Mouse (Mus musculus) kidney, embryonic 15.5 days (tissue): ENCODE data around the gene Zfp111. TPM values are rescaled to one million over a fixed set of nuclear protein-coding genes. Genes with fewer than 3 reads are reported as not detected.
A peak's percentile ranks its signal among the peaks of the same experiment; 100 is the strongest.

ENCODE experiments used
- ATAC-seq: fragments of 200-750 bp; cut with Nextera tagmentation; replicated peaks from 2 replicates; pipeline ENCODE4 v1.8.0; 2017; ENCODE audit warnings: moderate TSS enrichment; ENCODE audit not compliant: low FRiP score
- H3K27ac ChIP-seq: fragments of 300-500 bp; sonication (generic); 2 replicates; pipeline ENCODE4 v1.5.1; 2015; ENCODE audit warnings: mild to moderate bottlenecking, inconsistent platforms
- H3K27me3 ChIP-seq: fragments of 300-500 bp; sonication (generic); 2 replicates; pipeline ENCODE4 v1.6.1; 2015; ENCODE audit warnings: inconsistent platforms
- H3K36me3 ChIP-seq: fragments of 300-500 bp; sonication (generic); 2 replicates; pipeline ENCODE4 v1.6.1; 2015; ENCODE audit warnings: inconsistent platforms
- H3K4me1 ChIP-seq: fragments of 300-500 bp; sonication (generic); 2 replicates; pipeline ENCODE4 v1.6.1; 2015; ENCODE audit warnings: inconsistent platforms
- H3K4me2 ChIP-seq: fragments of 300-500 bp; sonication (generic); 2 replicates; pipeline ENCODE4 v1.6.1; 2015; ENCODE audit warnings: moderate library complexity, mild to moderate bottlenecking, inconsistent platforms
- H3K4me3 ChIP-seq: fragments of 300-500 bp; sonication (generic); replicated peaks from 2 replicates; pipeline ENCODE4 v1.5.1; 2015; ENCODE audit warnings: mild to moderate bottlenecking, inconsistent platforms
- H3K9ac ChIP-seq: fragments of 300-500 bp; sonication (generic); 2 replicates; pipeline ENCODE4 v1.6.1; 2015; ENCODE audit warnings: mild to moderate bottlenecking, inconsistent platforms
- H3K9me3 ChIP-seq: fragments of 300-500 bp; sonication (generic); replicated peaks from 2 replicates; pipeline ENCODE4 v1.6.1; 2016; ENCODE audit warnings: inconsistent platforms
- WGBS: fragments of 180-500 bp; shearing (Covaris S2); methylation state at CpG from one replicate; pipeline ENCODE4 v1.1.7; 2015; ENCODE audit warnings: mixed read lengths; 5-methylcytosine and 5-hydroxymethylcytosine counted together
- polyA plus RNA-seq: library from polyadenylated mRNA; unstranded; fragments of >200 nt; fragmentation: Nextera tagmentation; extraction: Ambion mirVana; gene quantifications from 2 replicates; pipeline ENCODE4 v1.2.1, GENCODE M21; 2015

Gene Zfp111
- polyA plus RNA-seq: 11.0 and 11.1 TPM in 2 replicates

DNA sequence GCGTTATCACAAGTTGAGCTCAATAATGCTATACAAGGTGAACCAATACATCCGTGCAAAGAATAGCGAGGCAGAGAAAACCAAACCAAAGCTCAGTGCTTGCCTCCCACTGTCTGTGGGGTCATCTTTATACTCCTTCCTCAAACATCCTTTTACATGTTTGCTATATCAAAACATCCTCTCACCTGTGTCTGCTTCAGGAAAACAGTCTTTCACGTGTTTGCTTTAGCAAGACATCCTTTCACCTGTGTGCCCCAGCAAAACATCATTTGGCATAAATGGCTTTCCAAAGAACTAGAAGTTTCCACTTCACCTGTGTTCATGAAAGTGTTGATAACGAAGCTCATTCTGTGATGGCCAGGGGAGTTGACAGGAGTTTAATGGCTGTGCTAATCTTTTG lies at the start of gene Zfp111:
Gene Zfp111, minus strand, starts transcription at position 101 of the 400 bp plus-strand sequence.
- H3K27ac ChIP-seq: no peak within 1 kb of the TSS
- H3K9ac ChIP-seq: no peak within 1 kb of the TSS
- peaks cover 10% of the 10 kb centered on the region for H3K4me1 ChIP-seq
- no peak for ATAC-seq
- no peak within 1 kb of the TSS for H3K4me2 ChIP-seq
- H3K9me3 ChIP-seq: no peaks in the 10 kb centered on the region
- H3K4me3 ChIP-seq: no peak within 1 kb of the TSS
- H3K36me3 ChIP-seq: no peaks in the 10 kb centered on the region
- 0 out of 2 replicates have a peak, but pooled peaks cover 4% of the 10 kb centered on the region for H3K27me3 ChIP-seq
- 82% methylated on average over 5 of the region's 5 CpGs for WGBS

DNA sequence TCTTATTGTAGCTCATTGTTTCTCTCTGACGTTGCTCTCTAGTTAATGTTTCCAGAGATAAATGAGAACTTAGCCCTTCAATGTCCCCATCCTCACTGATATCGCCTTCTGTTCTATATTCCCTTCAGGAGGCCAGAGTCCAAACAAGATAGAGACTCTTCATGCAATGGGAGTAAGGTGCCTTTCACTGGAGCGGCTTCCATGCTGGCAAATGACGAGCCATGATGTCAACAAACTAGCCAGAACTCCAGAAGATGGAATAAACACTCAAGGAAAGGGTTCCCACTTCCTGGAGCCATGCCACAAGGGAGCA lies 48.7 kb upstream of the Zfp111 start:
- ATAC-seq: no peak
- 93% methylated on average over 4 of the region's 4 CpGs for WGBS
- H3K9ac ChIP-seq: no peak overlapping the region
- no peaks in the 10 kb centered on the region for H3K9me3 ChIP-seq
- peaks cover 24% of the 10 kb centered on the region for H3K36me3 ChIP-seq
- no peak overlapping the region for H3K4me2 ChIP-seq
- peaks cover 5% of the 10 kb centered on the region for H3K4me1 ChIP-seq
- no peak overlapping the region for H3K27ac ChIP-seq
- H3K4me3 ChIP-seq: no peak overlapping the region
- H3K27me3 ChIP-seq: no peaks in the 10 kb centered on the region

DNA sequence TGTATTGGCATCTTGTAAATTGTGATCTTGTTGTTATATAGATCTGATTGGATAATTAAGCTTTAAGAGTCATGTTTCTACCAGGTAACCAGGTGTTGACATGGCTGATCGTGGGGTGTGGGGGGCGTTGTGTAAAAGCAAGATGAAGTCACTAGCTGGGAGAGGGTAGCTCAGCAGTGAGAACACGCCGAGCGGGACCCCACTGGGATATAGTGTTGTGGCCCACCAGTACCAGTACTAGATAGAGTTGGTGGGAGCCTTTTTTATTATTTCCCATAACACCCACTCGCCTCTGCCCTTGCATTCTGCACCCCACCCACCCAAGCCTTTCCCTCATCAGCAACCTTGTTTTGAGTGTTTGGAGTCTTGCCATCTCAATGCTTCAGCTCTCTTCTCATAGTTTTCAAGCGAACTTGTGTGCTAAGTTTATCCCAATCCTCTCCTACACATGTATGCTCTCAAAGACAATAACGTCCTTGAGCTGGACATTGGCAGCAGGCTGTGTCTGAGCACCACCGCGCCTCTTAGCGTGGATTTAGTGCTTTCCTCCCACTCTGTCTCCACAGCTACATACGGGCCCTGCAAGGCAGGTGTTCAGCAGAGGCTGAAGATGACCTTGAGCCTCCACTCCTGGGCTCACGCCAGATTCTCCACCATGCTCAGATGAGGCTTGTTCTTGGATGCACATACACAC lies 48.2 kb upstream of the Zfp111 start:
- no peak for ATAC-seq

DNA sequence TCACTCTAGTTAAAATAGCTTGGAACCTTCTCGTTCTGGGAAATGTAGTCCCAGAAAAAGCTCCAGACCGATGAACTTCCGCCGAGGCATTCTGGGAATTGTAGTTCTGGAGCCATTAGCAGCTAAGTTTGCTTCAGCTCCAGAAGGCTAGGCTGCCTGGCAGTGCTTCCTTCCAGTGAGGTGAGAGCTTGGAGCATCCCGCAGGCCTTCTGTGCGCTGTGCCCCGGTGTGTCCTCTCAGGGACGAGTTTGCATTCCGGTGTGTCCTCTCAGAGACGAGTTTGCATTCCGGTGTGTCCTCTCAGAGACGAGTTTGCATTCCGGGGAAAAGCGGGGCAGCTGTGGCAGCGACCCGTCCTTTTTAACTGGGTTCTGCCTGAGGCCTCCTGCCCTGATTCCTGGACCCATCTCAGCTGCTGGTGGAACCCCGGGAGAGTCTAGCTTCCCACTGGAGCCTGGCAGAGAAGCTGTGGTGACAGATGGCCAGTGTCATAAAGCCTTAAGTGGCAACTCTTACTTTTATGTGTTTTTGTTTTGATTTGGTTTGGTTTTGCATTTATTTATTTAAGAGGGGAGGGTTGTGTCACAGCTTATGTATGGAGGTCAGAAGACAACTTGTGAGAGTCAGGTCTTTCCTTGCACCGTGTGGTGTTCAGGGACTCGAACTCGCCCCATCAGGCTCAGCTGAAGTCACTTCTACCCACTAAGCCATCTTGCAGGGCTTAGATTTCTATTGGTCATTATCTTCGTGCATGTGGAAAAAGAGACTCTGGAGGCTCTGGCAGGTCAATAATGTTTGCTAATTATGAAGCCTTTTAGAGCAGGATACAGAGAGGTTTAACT lies 43.6 kb upstream of the Zfp111 start, which contains the start of gene Zfp108:
Gene Zfp108, plus strand, starts transcription at position 162 of the 842 bp plus-strand sequence.
- H3K9ac ChIP-seq: peak within 1 kb of the TSS; percentile 57
- peaks cover 6% of the 10 kb centered on the region for H3K4me1 ChIP-seq
- H3K4me3 ChIP-seq: peak within 1 kb of the TSS; percentile 58
- H3K9me3 ChIP-seq: no peaks in the 10 kb centered on the region
- no peaks in the 10 kb centered on the region for H3K27me3 ChIP-seq
- H3K36me3 ChIP-seq: peaks cover 4% of the 10 kb centered on the region
- peak within 1 kb of the TSS; percentile 66 for H3K4me2 ChIP-seq
- ATAC-seq: peak; percentile 95
- WGBS: 17% methylated on average over 21 of the region's 21 CpGs
- H3K27ac ChIP-seq: no peak within 1 kb of the TSS

More for the DNA sequence above, 48.2 kb upstream of the Zfp111 start:
- H3K27me3 ChIP-seq: no peaks in the 10 kb centered on the region
- no peak overlapping the region for H3K4me3 ChIP-seq
- H3K4me2 ChIP-seq: no peak overlapping the region
- peaks cover 6% of the 10 kb centered on the region for H3K4me1 ChIP-seq
- no peak overlapping the region for H3K27ac ChIP-seq
- no peak overlapping the region for H3K9ac ChIP-seq
- no peaks in the 10 kb centered on the region for H3K9me3 ChIP-seq
- WGBS: 90% methylated on average over 13 of the region's 13 CpGs
- H3K36me3 ChIP-seq: peaks cover 24% of the 10 kb centered on the region

DNA sequence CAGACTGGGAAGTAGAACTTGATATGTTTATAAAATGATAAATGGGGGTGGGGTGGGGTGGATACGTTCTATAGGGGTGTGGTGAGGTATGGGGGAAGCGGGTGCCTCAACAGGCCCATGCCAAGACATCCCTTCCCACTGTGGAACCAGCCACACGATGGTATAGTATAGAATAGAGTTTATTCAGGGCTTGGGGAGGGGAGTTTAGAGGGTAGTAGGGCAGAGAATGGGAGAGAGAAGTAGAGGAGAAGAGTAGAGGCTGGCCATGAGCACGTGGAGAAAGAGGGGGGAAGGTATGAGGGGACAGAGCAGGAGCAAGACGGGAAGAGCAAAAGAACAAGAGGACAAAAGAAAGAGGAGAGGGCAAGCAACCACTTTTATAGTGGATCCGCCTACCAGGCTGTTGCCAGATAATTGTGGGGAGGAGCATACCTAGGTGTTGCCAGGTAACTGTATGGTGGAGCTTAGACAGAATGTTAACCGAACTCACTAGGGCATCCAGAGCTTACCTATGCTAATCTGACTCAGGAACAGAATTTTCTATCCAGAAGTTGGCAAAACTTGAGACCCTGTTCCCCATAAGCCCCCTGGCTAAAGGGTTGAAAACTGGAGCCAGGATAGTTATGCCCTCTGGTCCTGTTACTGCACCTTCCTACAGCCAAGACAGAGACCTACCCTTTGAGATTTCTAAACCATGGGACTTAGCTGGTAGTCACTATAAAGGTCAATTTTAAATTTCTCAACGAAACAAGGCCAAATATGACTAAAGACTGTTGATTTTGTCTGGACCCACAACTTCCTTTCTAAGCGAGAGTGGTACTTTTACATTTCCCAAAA lies 42.8 kb upstream of the Zfp111 start:
- H3K4me3 ChIP-seq: peak overlapping the region; percentile 58
- H3K27me3 ChIP-seq: no peaks in the 10 kb centered on the region
- ATAC-seq: peak; percentile 68
- H3K9me3 ChIP-seq: no peaks in the 10 kb centered on the region
- WGBS: 68% methylated on average over 9 of the region's 9 CpGs
- no peak overlapping the region for H3K9ac ChIP-seq
- H3K36me3 ChIP-seq: no peaks in the 10 kb centered on the region
- H3K4me1 ChIP-seq: peaks cover 6% of the 10 kb centered on the region
- peak overlapping the region; percentile 66 for H3K4me2 ChIP-seq
- no peak overlapping the region for H3K27ac ChIP-seq

DNA sequence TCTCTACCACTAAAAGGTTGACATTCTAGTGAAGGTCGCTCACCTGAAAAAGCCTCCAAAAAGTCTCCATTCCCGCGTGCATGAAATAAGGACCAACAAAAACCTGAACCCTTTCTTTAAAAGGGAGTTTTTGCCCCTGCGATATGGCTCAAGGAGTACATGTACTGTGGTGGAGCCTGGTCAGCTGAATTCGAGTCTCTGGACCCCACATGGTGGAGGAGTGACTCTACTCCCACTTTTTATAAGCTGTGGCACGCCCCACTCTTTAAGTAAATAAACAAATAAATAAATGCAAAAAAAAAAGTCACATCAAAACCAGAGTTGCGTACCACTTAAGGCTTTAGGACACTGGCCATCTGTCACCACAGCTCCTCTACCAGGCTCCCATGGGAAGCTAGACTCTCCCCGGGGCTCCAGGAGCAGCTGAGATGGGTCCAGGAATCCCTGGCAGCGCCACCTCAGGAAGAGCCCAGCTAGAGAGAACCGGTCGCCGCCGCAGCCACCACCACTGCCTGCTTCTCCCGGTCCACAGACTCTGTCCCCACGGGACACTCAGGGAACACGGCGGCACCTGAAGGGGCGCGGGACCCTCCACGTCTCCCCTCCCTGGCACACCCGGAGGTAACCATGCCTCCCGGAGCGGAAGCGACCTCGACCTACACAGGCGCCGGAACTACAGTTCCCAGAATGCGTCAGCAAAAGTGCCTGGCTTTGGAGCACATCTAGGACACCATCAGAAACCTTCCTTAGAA lies 26.0 kb upstream of the Zfp111 start, which contains the start of gene Zfp109:
Gene Zfp109, minus strand, starts transcription at position 521 of the 752 bp plus-strand sequence.
- Histone ChIP-seq H3K27me3 (0 out of 2 replicates have a peak, but pooled peaks cover 3% of the 10 kb centered on the region), H3K9ac (peak within 1 kb of the TSS; percentile 64), H3K4me3 (peak within 1 kb of the TSS; percentile 86), H3K4me1 (0 out of 2 replicates have a peak, but pooled peaks cover 10% of the 10 kb centered on the region), H3K27ac (no peak within 1 kb of the TSS), H3K9me3 (no peaks in the 10 kb centered on the region), H3K36me3 (peaks cover 14% of the 10 kb centered on the region; the same call in 1 of the 2 replicates), H3K4me2 (peak within 1 kb of the TSS; percentile 65)
- 4% methylated on average over 28 of the region's 28 CpGs for WGBS
- peak; percentile 94 for ATAC-seq

DNA sequence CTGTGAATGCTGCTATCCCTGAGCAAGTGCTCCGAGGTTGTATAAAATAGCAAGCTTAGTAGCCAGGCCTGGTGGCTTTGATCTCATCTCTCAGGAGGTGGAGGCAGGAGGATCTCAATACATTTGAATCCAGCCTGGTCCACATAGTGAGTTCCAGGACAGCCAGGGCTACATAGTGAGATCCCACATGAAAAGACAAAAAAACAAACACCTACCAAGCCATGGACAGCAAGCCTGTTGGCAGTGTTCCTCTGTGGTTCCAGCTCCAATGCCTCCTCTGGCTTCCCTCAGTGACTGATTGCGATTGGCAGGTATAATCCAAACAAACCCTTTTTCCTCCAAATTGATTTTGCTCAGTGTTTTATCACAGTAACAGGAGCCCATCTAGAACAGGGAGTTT lies 947 bp downstream of the Zfp111 start:
- no peak for ATAC-seq
- Histone ChIP-seq H3K9ac (no peak overlapping the region), H3K27me3 (0 out of 2 replicates have a peak, but pooled peaks cover 4% of the 10 kb centered on the region), H3K27ac (no peak overlapping the region), H3K36me3 (peaks cover 10% of the 10 kb centered on the region), H3K4me2 (no peak overlapping the region), H3K4me1 (peaks cover 10% of the 10 kb centered on the region), H3K4me3 (no peak overlapping the region), H3K9me3 (no peaks in the 10 kb centered on the region)
- 76% methylated on average over 2 of the region's 2 CpGs for WGBS

DNA sequence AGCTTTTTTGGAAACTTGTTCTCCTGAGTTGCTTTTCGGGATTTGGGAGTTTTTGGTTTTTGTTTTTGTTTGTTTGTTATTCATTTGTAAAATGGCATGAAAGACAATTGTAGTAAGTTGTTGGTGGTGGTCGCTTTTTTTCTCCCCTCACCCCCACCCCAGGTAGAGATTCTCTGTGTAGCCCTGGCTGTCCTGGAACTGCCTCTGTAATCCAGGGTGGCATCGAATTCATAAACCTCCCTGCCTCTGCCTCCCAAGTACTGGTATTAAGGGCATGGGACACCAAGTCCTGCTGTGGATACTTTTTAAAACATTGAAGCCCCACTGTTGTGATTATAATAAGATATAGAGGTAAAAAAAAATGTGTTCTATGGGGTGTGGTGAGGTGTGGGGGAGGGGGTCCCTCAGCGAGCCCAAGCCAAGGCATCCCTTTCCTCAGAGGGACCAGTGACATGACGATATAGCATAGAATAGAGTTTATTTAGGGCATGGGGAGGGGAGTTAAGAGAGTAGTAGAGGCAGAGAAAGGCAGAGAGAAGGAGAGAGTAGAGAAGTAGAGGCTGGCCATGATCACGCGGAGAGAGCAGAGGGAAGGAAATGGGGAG lies 2.9 kb downstream of the Zfp111 start:
- 65% methylated on average over 7 of the region's 7 CpGs for WGBS
- ATAC-seq: peak; percentile 47; the same call in 1 of the 2 replicates

DNA sequence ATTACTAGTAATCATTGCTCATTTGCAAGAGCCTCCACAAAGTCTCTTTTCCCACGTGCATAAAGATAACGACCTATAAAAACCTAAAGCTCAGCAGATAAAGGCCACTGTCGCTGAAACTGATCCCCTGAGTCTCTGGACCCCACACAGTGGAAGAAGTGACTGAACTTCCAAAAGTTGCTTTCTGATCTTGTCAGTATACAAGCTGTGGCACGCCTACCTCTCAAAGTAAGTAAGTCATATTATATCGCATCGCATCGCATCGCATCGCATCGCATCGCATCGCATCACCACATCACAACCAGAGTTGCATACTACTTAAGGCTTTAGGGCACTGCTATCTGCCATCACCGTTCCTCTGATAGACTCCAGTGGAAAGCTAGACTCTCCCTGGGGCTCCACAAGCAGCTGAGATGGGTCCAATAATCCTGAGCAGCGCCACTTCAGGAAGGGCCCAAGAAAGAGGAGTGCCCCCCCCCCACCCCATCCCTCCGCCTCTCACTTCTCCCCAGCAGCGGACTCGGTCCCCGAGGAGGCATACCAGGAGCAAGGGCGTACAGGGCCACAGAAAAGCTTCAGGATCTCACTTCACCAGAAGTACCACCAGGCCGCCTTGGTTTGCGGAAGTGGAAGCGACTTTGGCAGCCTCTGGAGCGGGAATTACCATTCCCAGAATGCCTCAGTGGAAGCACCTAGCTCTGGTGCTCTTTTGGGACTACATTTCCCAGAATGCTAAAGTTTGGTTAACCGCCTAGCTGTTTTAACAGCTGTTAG lies 3.6 kb downstream of the Zfp111 start:
- Histone ChIP-seq H3K36me3 (peaks cover 36% of the 10 kb centered on the region), H3K27me3 (0 out of 2 replicates have a peak, but pooled peaks cover 4% of the 10 kb centered on the region), H3K27ac (peak overlapping the region; percentile 85), H3K9me3 (no peaks in the 10 kb centered on the region), H3K4me3 (peak overlapping the region; percentile 68), H3K4me2 (peak overlapping the region; percentile 74), H3K9ac (peak overlapping the region; percentile 80), H3K4me1 (peaks cover 10% of the 10 kb centered on the region)
- peak; percentile 94 for ATAC-seq
- 14% methylated on average over 24 of the region's 24 CpGs for WGBS

More for the DNA sequence above, 2.9 kb downstream of the Zfp111 start:
- H3K27me3 ChIP-seq: 0 out of 2 replicates have a peak, but pooled peaks cover 4% of the 10 kb centered on the region
- H3K4me3 ChIP-seq: peak overlapping the region; percentile 68
- peak overlapping the region; percentile 74 for H3K4me2 ChIP-seq
- H3K27ac ChIP-seq: no peak overlapping the region
- peaks cover 29% of the 10 kb centered on the region for H3K36me3 ChIP-seq
- H3K9ac ChIP-seq: no peak overlapping the region
- peaks cover 10% of the 10 kb centered on the region for H3K4me1 ChIP-seq
- no peaks in the 10 kb centered on the region for H3K9me3 ChIP-seq

DNA sequence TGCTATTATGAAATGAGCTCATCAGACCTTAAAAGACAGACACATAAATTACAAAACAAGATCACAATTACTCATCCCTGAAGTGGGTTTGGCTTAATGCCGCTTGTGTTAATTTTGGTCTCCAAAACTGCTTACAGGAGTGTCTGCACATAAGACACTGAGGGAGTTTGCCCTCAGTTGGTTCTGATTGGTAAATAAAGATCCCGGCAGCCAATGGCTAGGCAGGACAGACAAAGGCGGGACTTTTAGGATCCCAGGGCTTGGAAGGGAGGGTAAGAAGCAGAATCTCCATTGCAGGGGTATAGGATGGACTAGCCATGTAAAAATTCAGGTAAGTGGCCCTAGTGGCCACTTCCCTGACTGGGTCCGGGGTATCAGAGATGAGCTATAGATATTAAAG lies 14.3 kb downstream of the Zfp111 start:
- Histone ChIP-seq H3K4me1 (no peaks in the 10 kb centered on the region), H3K9me3 (peaks cover 26% of the 10 kb centered on the region), H3K27ac (no peak overlapping the region), H3K9ac (no peak overlapping the region), H3K4me2 (no peak overlapping the region), H3K4me3 (no peak overlapping the region), H3K36me3 (peaks cover 79% of the 10 kb centered on the region), H3K27me3 (no peaks in the 10 kb centered on the region)
- WGBS: 94% methylated on average over 4 of the region's 4 CpGs
- no peak for ATAC-seq
